Mouse (Mus musculus) CH12.LX (cell line): ENCODE data around the gene 9830107B12Rik. TPM values are rescaled to one million over a fixed set of nuclear protein-coding genes. Genes with fewer than 3 reads are reported as not detected.

Experiments
- DNase-seq: peaks from one replicate; pipeline ENCODE4 v3.0.0-alpha.2; 2013; ENCODE audit errors: extremely low read depth
- H3K27ac ChIP-seq: 2 replicates; pipeline ENCODE4 v1.5.1; 2012; ENCODE audit warnings: low read depth, mild to moderate bottlenecking, control low read depth, moderate library complexity; ENCODE audit not compliant: insufficient read depth
- H3K27me3 ChIP-seq: replicated peaks from 2 replicates; pipeline ENCODE3; 2012; ENCODE audit warnings: inconsistent platforms
- H3K36me3 ChIP-seq, 2 experiments: replicated peaks in 1 of 2; 2 replicates each; pipeline versions ENCODE3 to v1.6.1; 2012; ENCODE audit warnings: inconsistent platforms in 1 of 2, low read length in 1 of 2, mild to moderate bottlenecking in 1 of 2, mixed read lengths in 1 of 2, moderate library complexity in 1 of 2; ENCODE audit not compliant: control insufficient read depth in 1 of 2, insufficient read depth in 1 of 2
- H3K4me1 ChIP-seq, 2 experiments: 2 replicates each; pipeline ENCODE4 v1.6.1; 2012; ENCODE audit warnings: inconsistent platforms in 1 of 2, moderate library complexity in 1 of 2; ENCODE audit not compliant: insufficient read depth in 2 of 2, control insufficient read depth in 1 of 2
- H3K4me2 ChIP-seq: 2 replicates; pipeline ENCODE4 v1.6.1; 2012; ENCODE audit warnings: low read depth, mild to moderate bottlenecking, control low read depth; ENCODE audit not compliant: poor library complexity, insufficient read depth, severe bottlenecking
- H3K4me3 ChIP-seq, 3 experiments: fragments of 150-350 bp in 1 of 3; sonication (generic) in 1 of 3; replicated peaks in 1 of 3; 2 replicates each; pipeline versions ENCODE3 to v1.5.1; 2011 to 2012; ENCODE audit warnings: low read depth in 2 of 3, low read length in 2 of 3, mild to moderate bottlenecking in 2 of 3, moderate library complexity in 2 of 3, control low read depth in 1 of 3, improper control_type of control experiment in 1 of 3, inconsistent platforms in 1 of 3, mixed read lengths in 1 of 3; ENCODE audit not compliant: poor library complexity in 1 of 3
- H3K79me2 ChIP-seq: replicated peaks from 2 replicates; pipeline ENCODE4 v1.6.1; 2012; ENCODE audit warnings: mild to moderate bottlenecking, moderate library complexity; ENCODE audit not compliant: control insufficient read depth, poor library complexity, insufficient read depth, severe bottlenecking; ENCODE audit errors: extremely low read depth
- H3K9ac ChIP-seq: 2 replicates; pipeline ENCODE4 v1.6.1; 2012; ENCODE audit warnings: low read depth, mild to moderate bottlenecking, control low read depth, moderate library complexity; ENCODE audit not compliant: insufficient read depth
- H3K9me3 ChIP-seq: replicated peaks from 2 replicates; pipeline ENCODE3; 2012; ENCODE audit warnings: low read length, inconsistent platforms, mixed read lengths
- BHLHE40 ChIP-seq: IDR thresholded peaks from 2 replicates; pipeline ENCODE4 v1.6.1; 2011; ENCODE audit warnings: mild to moderate bottlenecking, low read depth, low read length, improper control_type of control experiment
- CHD2 ChIP-seq: IDR thresholded peaks from 2 replicates; pipeline ENCODE4 v1.6.1; 2011; ENCODE audit warnings: low read length, improper control_type of control experiment
- CTCF ChIP-seq, 2 experiments: IDR thresholded peaks in 1 of 2; conservative IDR thresholded peaks in 1 of 2; 2 replicates each; pipeline ENCODE4 v1.5.1; 2011 to 2012; ENCODE audit warnings: low read depth in 2 of 2, low read length in 2 of 2, improper control_type of control experiment in 1 of 2, inconsistent platforms in 1 of 2, mild to moderate bottlenecking in 1 of 2, moderate library complexity in 1 of 2
- EP300 ChIP-seq: IDR thresholded peaks from 2 replicates; pipeline ENCODE4 v1.6.1; 2011; ENCODE audit warnings: low read length, improper control_type of control experiment
- ETS1 ChIP-seq: conservative IDR thresholded peaks from 2 replicates; pipeline ENCODE4 v1.6.1; 2012; ENCODE audit warnings: low read depth, mild to moderate bottlenecking, inconsistent platforms, low read length, improper control_type of control experiment, moderate library complexity
- IRF4 ChIP-seq: IDR thresholded peaks from 2 replicates; pipeline ENCODE4 v1.6.1; 2014; ENCODE audit warnings: low read depth, mild to moderate bottlenecking, inconsistent platforms, low read length, improper control_type of control experiment
- JUND ChIP-seq: conservative IDR thresholded peaks from 2 replicates; pipeline ENCODE4 v1.6.1; 2011; ENCODE audit warnings: low read depth, low read length, improper control_type of control experiment
- KAT2A ChIP-seq: IDR thresholded peaks from 2 replicates; pipeline ENCODE4 v1.6.1; 2012; ENCODE audit warnings: low read length, improper control_type of control experiment, inconsistent platforms; ENCODE audit not compliant: insufficient replicate concordance
- MAFK ChIP-seq: IDR thresholded peaks from 2 replicates; pipeline ENCODE4 v1.6.1; 2011; ENCODE audit warnings: low read length, improper control_type of control experiment; ENCODE audit not compliant: insufficient replicate concordance
- MAX ChIP-seq: IDR thresholded peaks from 2 replicates; pipeline ENCODE4 v1.6.1; 2011; ENCODE audit warnings: low read length, improper control_type of control experiment
- MAZ ChIP-seq: IDR thresholded peaks from 2 replicates; pipeline ENCODE4 v1.6.1; 2012; ENCODE audit warnings: low read depth, mild to moderate bottlenecking, inconsistent platforms, low read length, improper control_type of control experiment, moderate library complexity
- MEF2A ChIP-seq: IDR thresholded peaks from 2 replicates; pipeline ENCODE4 v1.6.1; 2014; ENCODE audit warnings: low read depth, mild to moderate bottlenecking, inconsistent platforms, low read length, improper control_type of control experiment, borderline replicate concordance
- MXI1 ChIP-seq: IDR thresholded peaks from 2 replicates; pipeline ENCODE4 v1.6.1; 2011; ENCODE audit warnings: mild to moderate bottlenecking, low read depth, low read length, improper control_type of control experiment
- MYC ChIP-seq: IDR thresholded peaks from 2 replicates; pipeline ENCODE4 v1.6.1; 2011; ENCODE audit warnings: low read depth, mild to moderate bottlenecking, improper control_type of control experiment, low read length
- NELFE ChIP-seq: IDR thresholded peaks from 2 replicates; pipeline ENCODE4 v1.6.1; 2011; ENCODE audit warnings: low read depth, low read length, improper control_type of control experiment
- POLR2A ChIP-seq: IDR thresholded peaks from 2 replicates; pipeline ENCODE4 v1.6.1; 2011; ENCODE audit warnings: low read depth, mild to moderate bottlenecking, improper control_type of control experiment, low read length
- RAD21 ChIP-seq: IDR thresholded peaks from 2 replicates; pipeline ENCODE4 v1.6.1; 2011; ENCODE audit warnings: low read depth, mild to moderate bottlenecking, low read length, improper control_type of control experiment, moderate library complexity
- RCOR1 ChIP-seq: conservative IDR thresholded peaks from 2 replicates; pipeline ENCODE4 v1.6.1; 2012; ENCODE audit warnings: low read depth, mild to moderate bottlenecking, inconsistent platforms, low read length, improper control_type of control experiment
- SMC3 ChIP-seq: IDR thresholded peaks from 2 replicates; pipeline ENCODE4 v1.6.1; 2011; ENCODE audit warnings: low read depth, low read length, improper control_type of control experiment
- TBP ChIP-seq: conservative IDR thresholded peaks from 2 replicates; pipeline ENCODE4 v1.6.1; 2011; ENCODE audit warnings: low read depth, low read length, improper control_type of control experiment
- TCF12 ChIP-seq: IDR thresholded peaks from 2 replicates; pipeline ENCODE4 v1.6.1; 2014; ENCODE audit warnings: low read depth, mild to moderate bottlenecking, inconsistent platforms, low read length, improper control_type of control experiment
- UBTF ChIP-seq: IDR thresholded peaks from 2 replicates; pipeline ENCODE4 v1.6.1; 2012; ENCODE audit warnings: low read depth, mild to moderate bottlenecking, inconsistent platforms, low read length, improper control_type of control experiment, moderate library complexity
- ZNF384 ChIP-seq: IDR thresholded peaks from 2 replicates; pipeline ENCODE4 v1.6.1; 2012; ENCODE audit warnings: low read depth, low read length, improper control_type of control experiment, inconsistent platforms
- dilution Hi-C: fragments of 300-500 bp; cut with MboI; formaldehyde crosslinking; loops from 2 replicates; pipeline ENCODE4 v1.14.3; 2020; ENCODE audit warnings: low sequenced_read_pairs; ENCODE audit not compliant: extremely low pct_unique_long_range_greater_than_20kb, extremely low pct_ligation_motif_present
- in situ Hi-C: fragments of 300-500 bp; cut with MboI; formaldehyde crosslinking; loops from 3 replicates; pipeline ENCODE4 v1.14.3; 2019; ENCODE audit warnings: low sequenced_read_pairs, low pct_ligation_motif_present, low pct_unique_long_range_greater_than_20kb, mixed read lengths
- polyA plus RNA-seq: library from polyadenylated mRNA; unstranded; fragments of >175 nt; gene quantifications from 2 replicates; pipeline ENCODE4 v1.2.1, GENCODE M21; 2012; ENCODE audit warnings: low read depth; ENCODE audit not compliant: insufficient read length
- total RNA-seq, 2 experiments: library from RNA; depleted of rRNA; stranded (reverse); fragments of 300-350 nt in 1 of 2; fragments of >200 nt in 1 of 2; gene quantifications; 2 replicates each; pipeline ENCODE4 v1.2.3; 2012 to 2014

9830107B12Rik gene
- total and polyA plus RNA-seq, 3 experiments, result not detected

- H3K36me3 ChIP-seq, result peaks cover 0 to 3% of the 10 kb centered on the region in 2 experiments
- dilution Hi-C loops, result no loop called here
- H3K9me3 ChIP-seq, result peaks cover 8% of the 10 kb centered on the region
- in situ Hi-C loops, result loop anchor here (25.0 kb wide), 1 partner anchor 179 kb away; the partner anchor contains the start of gene Treml2
- TF ChIP-seq ETS1 (peak; percentile 61), CHD2 (no peak), BHLHE40 (peak; percentile 44; the same call in 1 of the 2 replicates), MAZ (0 out of 2 replicates have a peak, but pooled peaks have one; percentile 44), UBTF (no peak), RAD21 (peak; percentile 69), MAFK (no peak), NELFE (peak; percentile 33; the same call in 1 of the 2 replicates), MXI1 (peak; percentile 53; the same call in 1 of the 2 replicates), CTCF (conservative IDR thresholded peaks at IDR 0.05 in 1 of 2, IDR thresholded peaks at IDR 0.05 in 1 of 2; ENCODE audit: low read depth in 2 of 2, low read length in 2 of 2) (peak in 1 of 2 experiments; percentile 75; a peak in 2 of 4 replicates), MEF2A (peak; percentile 51; the same call in 1 of the 2 replicates), POLR2A (peak; percentile 46; the same call in 1 of the 2 replicates), TBP (no peak), SMC3 (peak; percentile 58), ZNF384 (no peak), IRF4 (peak; percentile 72; the same call in 1 of the 2 replicates), TCF12 (peak; percentile 47), RCOR1 (no peak), KAT2A (no peak), JUND (peak; percentile 31; the same call in 1 of the 2 replicates), EP300 (peak; percentile 61; the same call in 1 of the 2 replicates), MYC (peak; percentile 8; the same call in 1 of the 2 replicates), MAX (peak; percentile 34)
- H3K27me3 ChIP-seq, result no peaks in the 10 kb centered on the region
- peak overlapping the region; percentile 76 for H3K9ac ChIP-seq
- peaks cover 24 to 50% of the 10 kb centered on the region in 2 experiments for H3K4me1 ChIP-seq
- H3K27ac ChIP-seq, result peak overlapping the region; percentile 99
- peak overlapping the region; percentile 48 for H3K4me2 ChIP-seq
- H3K4me3 ChIP-seq, result peak overlapping the region in 1 of 3 experiments; percentile 45
- peak; percentile 94 for DNase-seq
- no peaks in the 10 kb centered on the region for H3K79me2 ChIP-seq
Observed at GRCm38 (mm10) chr17:48107862-48108261, 38.2 kb downstream of the 9830107B12Rik start.
